Mouse (Mus musculus): ENCODE measurements around the gene Olfr281.

GRCm38 (mm10) chr15:98415996-98416395, 36.4 kb upstream of the Olfr281 start:
- no peak for TF ChIP-seq CHD2 (IDR thresholded peaks at IDR 0.05; ENCODE audit: low read length)
- TF ChIP-seq CTCF (IDR thresholded peaks at IDR 0.05 in 2 of 3, conservative IDR thresholded peaks at IDR 0.05 in 1 of 3; ENCODE audit: control insufficient read depth in 1 of 3, insufficient read depth in 1 of 3, low read depth in 2 of 3, low read length in 3 of 3, poor library complexity in 1 of 3, severe bottlenecking in 1 of 3) = no peak

Data from MEL (cell line).